Mouse (Mus musculus): ENCODE data around the gene Kcnj12. TPM values are rescaled to one million over a fixed set of nuclear protein-coding genes. Genes with fewer than 3 reads are reported as not detected.
A peak's percentile ranks its signal among the peaks of the same experiment; 100 is the strongest.

The Kcnj12 gene
- polyA plus RNA-seq, 1 experiment from 2014 or later: 0.31 TPM

DNA sequence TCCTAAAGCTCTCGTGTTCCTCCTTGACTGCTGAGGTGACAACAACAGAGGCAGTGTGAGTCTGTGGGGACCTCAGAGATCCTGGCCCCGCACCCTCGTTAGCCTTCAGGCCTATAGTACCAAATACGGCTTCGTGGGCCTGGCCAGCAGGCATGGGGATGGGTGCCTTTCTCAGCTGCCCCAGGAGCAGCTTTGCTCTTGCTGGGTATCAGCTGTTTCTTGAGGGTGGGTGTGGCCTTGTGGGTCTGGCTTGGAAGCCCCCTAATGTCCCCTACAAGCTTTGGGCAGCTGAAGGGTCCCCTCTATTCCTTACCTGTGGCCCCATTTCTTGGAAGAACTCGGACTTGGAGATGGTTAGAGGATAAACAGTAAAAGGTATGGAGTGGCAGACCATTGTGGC lies 4.0 kb downstream of the Kcnj12 start:
- 87% methylated on average over 6 of the region's 6 CpGs for WGBS
- H3K9ac ChIP-seq (replicated peaks): no peak overlapping the region

DNA sequence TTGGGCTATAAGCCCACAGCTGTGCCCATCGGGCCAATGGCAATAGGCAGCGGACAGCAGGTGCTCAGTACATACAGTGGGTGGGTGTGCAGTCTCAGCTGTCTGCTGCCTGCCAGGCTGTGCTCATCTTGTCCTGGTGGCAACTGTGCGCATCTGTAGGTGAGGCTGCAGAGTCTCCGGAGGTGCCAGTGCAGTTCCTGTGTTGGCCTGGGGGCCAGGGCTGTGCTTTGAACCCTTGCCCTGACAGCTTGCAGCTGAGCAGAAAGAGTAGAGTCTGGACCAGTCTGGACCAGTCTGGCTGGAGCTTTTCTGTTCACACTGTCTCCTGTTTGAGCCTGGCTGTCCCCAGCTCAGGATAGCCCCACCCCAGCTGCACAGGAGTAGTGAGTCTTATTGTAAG lies 4.8 kb downstream of the Kcnj12 start:
- 92% methylated on average over 4 of the region's 4 CpGs for WGBS
- Histone ChIP-seq H3K4me1 (replicated peaks) (peaks cover 28% of the 10 kb centered on the region), H3K9ac (replicated peaks) (no peak overlapping the region), H3K4me3 (replicated peaks) (no peak overlapping the region), H3K27ac (no peak overlapping the region), H3K36me3 (no peaks in the 10 kb centered on the region), H3K9me3 (no peaks in the 10 kb centered on the region), H3K4me2 (no peak overlapping the region), H3K27me3 (peaks cover 46% of the 10 kb centered on the region)
- ATAC-seq (ENCODE audit: insufficient number of reproducible peaks, insufficient read depth, low FRiP score, low TSS enrichment, low read depth): 0 out of 2 replicates have a peak, but pooled peaks have one; percentile 38

More for the DNA sequence above, 4.0 kb downstream of the Kcnj12 start:
- no peak for ATAC-seq (ENCODE audit: insufficient number of reproducible peaks, insufficient read depth, low FRiP score, low TSS enrichment, low read depth)
- Histone ChIP-seq H3K4me3 (replicated peaks) (no peak overlapping the region), H3K4me1 (replicated peaks) (peaks cover 32% of the 10 kb centered on the region), H3K4me2 (no peak overlapping the region), H3K27me3 (peaks cover 54% of the 10 kb centered on the region), H3K27ac (no peak overlapping the region), H3K36me3 (no peaks in the 10 kb centered on the region), H3K9me3 (no peaks in the 10 kb centered on the region)

DNA sequence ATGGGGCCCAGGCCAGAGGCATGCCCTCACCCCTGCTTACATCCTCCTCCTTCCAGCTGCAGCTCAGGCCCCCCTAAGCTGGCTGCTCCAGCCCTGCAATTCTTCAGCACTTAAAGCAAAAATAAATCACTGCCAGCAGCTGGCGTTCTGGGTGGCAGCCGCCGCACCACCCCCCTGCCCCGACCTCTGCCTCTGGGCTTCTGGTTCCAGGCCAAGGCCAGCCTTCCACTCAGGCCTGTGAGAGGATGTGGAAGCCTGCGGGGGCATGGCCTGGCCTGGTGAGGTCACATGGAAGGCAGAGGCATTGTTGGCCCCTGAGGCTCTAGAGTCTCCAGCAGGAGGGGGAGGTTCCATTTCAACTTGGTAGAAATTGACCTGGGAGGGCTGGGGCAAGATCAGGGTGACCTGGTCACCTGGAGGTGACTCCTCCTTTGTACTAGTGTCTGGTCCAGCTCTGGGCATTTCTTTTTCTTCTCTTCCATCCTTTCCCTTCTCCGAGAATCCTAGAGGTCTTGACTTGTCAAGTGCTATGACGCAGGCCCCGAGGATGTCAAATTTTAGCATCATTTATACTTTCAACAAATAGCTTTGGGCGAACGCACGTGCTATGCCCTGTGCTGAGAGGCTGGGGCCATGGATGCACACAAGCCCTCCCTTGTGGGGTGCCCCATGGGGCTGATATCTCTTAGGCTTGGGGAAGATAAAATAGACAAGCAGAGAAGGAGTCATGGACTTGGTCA lies 6.0 kb downstream of the Kcnj12 start:
- Histone ChIP-seq H3K4me2 (no peak overlapping the region), H3K27ac (no peak overlapping the region), H3K4me1 (replicated peaks) (peaks cover 16% of the 10 kb centered on the region), H3K9ac (replicated peaks) (no peak overlapping the region), H3K4me3 (replicated peaks) (no peak overlapping the region), H3K9me3 (no peaks in the 10 kb centered on the region), H3K27me3 (peaks cover 34% of the 10 kb centered on the region), H3K36me3 (no peaks in the 10 kb centered on the region)
- WGBS: 50% methylated on average over 11 of the region's 11 CpGs
- ATAC-seq (ENCODE audit: insufficient number of reproducible peaks, insufficient read depth, low FRiP score, low TSS enrichment, low read depth): no peak

DNA sequence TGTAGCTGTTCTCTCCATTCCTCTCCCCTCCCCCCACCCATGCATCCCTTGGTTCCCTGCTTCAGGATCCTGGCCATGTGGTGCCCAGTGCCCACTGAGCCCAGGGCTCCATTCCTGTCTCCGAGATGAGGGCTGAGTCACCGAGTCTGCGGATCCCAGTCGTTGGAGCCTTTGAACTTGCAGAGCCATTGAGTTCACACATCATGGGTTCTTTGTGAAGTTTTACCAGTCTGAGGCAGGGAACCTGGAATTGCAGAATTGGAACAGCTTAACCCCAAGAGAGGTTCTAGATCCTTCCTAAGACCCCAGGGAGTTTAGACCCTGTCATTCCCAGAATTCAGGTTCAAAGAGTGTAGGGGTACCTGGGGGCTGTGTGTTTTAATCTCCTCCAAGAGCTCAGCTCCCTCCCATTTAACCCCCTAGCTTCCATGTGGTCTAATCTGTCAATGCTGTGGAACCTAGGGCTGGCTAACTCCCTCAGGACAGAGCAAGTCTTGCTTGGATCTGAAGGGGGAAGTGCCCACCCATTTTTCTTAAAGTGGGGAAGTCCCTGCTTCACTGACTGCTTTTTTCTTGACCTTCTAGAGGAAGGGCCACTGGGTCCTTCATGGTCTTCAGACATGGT lies 6.9 kb downstream of the Kcnj12 start:
- Histone ChIP-seq H3K27me3 (peaks cover 26% of the 10 kb centered on the region), H3K4me1 (replicated peaks) (peaks cover 16% of the 10 kb centered on the region), H3K36me3 (no peaks in the 10 kb centered on the region), H3K9ac (replicated peaks) (no peak overlapping the region), H3K27ac (no peak overlapping the region), H3K4me3 (replicated peaks) (no peak overlapping the region), H3K4me2 (no peak overlapping the region), H3K9me3 (no peaks in the 10 kb centered on the region)
- WGBS: 37% methylated on average over 4 of the region's 4 CpGs
- no peak for ATAC-seq (ENCODE audit: insufficient number of reproducible peaks, insufficient read depth, low FRiP score, low TSS enrichment, low read depth)

DNA sequence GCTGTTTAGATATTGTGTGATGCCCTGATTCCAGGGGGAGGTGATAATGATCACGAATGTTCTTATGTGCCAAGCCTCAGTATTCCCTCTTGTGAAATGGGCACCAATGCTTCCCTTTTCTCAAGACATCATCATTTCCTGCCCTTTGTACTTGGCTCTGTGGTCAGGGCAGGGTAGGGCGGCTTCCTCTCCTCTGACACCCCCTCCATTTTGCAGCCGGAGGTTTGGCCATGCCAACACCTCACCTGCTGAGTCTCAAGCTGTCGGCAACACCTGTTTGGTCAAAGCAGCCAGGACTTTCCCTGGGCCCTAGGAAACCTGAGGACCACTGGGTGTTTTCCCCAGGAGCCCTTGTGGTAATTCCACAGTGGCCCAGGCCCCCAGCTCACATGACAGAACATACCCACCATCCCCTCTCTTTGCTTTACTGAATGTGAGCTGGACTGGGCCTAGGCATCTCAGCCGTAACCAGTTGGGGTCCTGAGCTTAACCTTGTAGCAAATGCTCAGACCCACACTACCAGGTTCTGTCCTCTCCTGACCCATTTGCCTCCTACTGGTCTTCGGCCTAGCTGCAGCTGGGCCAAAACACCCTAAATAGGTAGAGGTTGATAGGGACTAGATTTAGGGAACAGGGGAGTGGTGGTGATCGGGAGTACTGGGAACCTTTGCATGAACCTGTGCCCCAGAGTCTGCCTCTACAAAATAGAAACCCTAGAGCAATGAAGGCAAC lies 7.7 kb downstream of the Kcnj12 start:
- Histone ChIP-seq H3K36me3 (no peaks in the 10 kb centered on the region), H3K4me1 (replicated peaks) (peaks cover 16% of the 10 kb centered on the region), H3K9me3 (no peaks in the 10 kb centered on the region), H3K4me3 (replicated peaks) (no peak overlapping the region), H3K4me2 (no peak overlapping the region), H3K9ac (replicated peaks) (no peak overlapping the region), H3K27me3 (peaks cover 18% of the 10 kb centered on the region), H3K27ac (no peak overlapping the region)
- ATAC-seq (ENCODE audit: insufficient number of reproducible peaks, insufficient read depth, low FRiP score, low TSS enrichment, low read depth): no peak
- 87% methylated on average over 7 of the region's 7 CpGs for WGBS

DNA sequence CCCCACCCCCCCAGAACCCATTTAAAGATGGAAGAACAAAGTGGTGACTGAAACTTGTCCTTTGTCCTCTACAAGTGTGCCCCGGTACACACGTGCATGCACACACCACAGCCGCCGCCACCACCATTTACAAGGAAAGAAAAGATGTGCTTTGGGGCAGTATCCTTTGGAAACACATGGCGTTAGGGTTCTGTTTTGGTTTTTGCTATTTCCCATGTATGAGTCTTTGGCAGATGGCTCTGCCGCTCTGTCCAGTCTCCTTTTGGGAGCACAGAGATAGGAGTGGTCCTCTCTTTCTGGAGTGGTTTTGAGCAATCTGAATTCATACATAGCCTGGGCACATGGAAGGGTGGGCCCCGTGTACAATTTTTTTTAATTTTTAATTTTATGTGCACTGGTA lies 8.8 kb downstream of the Kcnj12 start:
- Histone ChIP-seq H3K9ac (replicated peaks) (no peak overlapping the region), H3K36me3 (no peaks in the 10 kb centered on the region), H3K27me3 (peaks cover 7% of the 10 kb centered on the region), H3K27ac (no peak overlapping the region), H3K9me3 (no peaks in the 10 kb centered on the region), H3K4me2 (no peak overlapping the region), H3K4me3 (replicated peaks) (no peak overlapping the region), H3K4me1 (replicated peaks) (peaks cover 16% of the 10 kb centered on the region)
- no peak for ATAC-seq (ENCODE audit: insufficient number of reproducible peaks, insufficient read depth, low FRiP score, low TSS enrichment, low read depth)
- 91% methylated on average over 7 of the region's 7 CpGs for WGBS

DNA sequence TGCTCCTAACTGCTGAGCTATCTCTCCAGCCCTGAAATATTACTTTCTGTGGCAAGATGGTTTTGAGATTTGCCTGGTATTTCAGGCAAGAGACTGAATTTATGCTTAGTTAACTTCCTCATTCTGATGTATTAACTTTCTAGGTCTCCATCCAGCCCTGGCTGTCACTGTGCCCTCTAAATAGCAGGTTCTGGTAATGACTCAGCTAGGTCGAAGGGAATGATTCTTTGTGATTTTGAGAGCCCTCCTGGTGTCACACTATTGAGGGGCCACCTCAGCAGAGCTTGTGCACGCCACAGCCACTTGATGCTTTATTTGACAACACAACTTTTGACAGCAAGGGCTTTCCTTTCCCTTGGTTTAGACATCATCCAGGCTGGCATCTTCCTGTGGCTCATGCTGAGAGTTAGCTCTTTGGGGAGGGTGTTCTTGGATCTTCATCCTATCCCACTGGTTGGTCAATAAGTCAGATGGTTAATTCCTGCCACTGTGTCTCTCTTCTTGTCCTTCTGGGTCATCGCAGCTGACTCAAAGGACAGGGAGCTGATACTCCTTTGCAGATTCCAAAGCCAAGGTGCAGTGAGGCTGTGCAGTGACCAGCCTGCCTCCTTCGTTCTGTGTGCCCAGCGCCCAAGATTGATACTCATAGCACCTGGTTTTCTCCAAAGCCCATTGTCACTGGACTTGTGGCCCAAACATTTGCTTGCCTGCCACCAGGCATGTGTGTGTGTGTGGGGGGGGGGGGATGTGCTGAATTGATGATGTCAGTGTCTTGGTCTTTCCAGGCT lies 9.5 kb downstream of the Kcnj12 start:
- H3K27ac ChIP-seq: no peak overlapping the region
- no peak for ATAC-seq (ENCODE audit: insufficient number of reproducible peaks, insufficient read depth, low FRiP score, low TSS enrichment, low read depth)
- WGBS: 76% methylated on average over 5 of the region's 5 CpGs

DNA sequence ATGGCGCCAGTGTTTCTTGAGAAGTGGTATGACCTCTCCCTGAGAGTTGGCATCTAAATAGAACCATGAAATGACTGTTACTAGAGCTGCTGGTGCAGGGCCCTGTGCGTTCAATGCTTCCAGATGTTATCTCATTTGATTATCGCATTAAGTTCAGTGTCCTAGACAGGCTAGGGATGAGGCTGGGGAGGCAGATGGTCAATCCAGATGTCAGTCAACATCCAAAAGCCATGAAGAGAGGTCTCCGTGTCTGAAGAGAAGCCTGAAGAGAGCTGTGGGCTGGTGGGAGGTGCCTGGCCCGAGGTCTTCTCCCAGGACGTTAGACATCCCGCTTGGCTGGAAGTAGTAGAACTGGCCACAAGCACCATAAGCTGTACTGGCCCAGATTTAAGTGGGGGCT lies 10.1 kb downstream of the Kcnj12 start:
- Histone ChIP-seq H3K4me1 (replicated peaks) (peaks cover 12% of the 10 kb centered on the region), H3K9me3 (no peaks in the 10 kb centered on the region), H3K36me3 (no peaks in the 10 kb centered on the region), H3K4me3 (replicated peaks) (no peak overlapping the region), H3K9ac (replicated peaks) (no peak overlapping the region), H3K27me3 (0 out of 2 replicates have a peak, but pooled peaks cover 2% of the 10 kb centered on the region), H3K27ac (no peak overlapping the region), H3K4me2 (no peak overlapping the region)
- no peak for ATAC-seq (ENCODE audit: insufficient number of reproducible peaks, insufficient read depth, low FRiP score, low TSS enrichment, low read depth)
- WGBS: 86% methylated on average over 7 of the region's 7 CpGs

More for the DNA sequence above, 9.5 kb downstream of the Kcnj12 start:
- H3K36me3 ChIP-seq: no peaks in the 10 kb centered on the region
- H3K27me3 ChIP-seq: no peaks in the 10 kb centered on the region
- no peak overlapping the region for H3K9ac ChIP-seq (replicated peaks)
- no peak overlapping the region for H3K4me2 ChIP-seq
- H3K9me3 ChIP-seq: no peaks in the 10 kb centered on the region
- peaks cover 16% of the 10 kb centered on the region for H3K4me1 ChIP-seq (replicated peaks)
- no peak overlapping the region for H3K4me3 ChIP-seq (replicated peaks)

DNA sequence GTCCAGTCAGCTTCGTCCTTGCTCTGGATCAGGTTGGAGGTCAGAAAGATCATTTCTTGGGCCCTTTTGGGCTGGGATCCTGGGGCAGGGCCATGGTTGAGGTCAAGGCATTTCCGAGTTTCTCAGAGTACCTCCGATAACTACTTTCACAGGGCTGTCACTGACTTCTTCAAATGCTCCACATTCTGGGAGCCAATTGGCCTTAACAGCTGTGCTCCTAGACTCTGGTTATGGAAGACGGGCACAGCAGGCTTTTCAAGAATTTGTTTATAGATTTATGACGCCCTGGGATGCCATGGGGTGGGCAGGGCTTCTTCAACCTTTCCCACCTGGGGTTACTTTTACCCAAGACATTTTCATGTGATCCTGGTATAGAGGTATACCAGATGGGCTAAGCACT lies 10.8 kb downstream of the Kcnj12 start:
- H3K4me2 ChIP-seq: no peak overlapping the region
- no peak overlapping the region for H3K9ac ChIP-seq (replicated peaks)
- no peaks in the 10 kb centered on the region for H3K36me3 ChIP-seq
- H3K4me3 ChIP-seq (replicated peaks): no peak overlapping the region
- H3K27ac ChIP-seq: no peak overlapping the region
- ATAC-seq (ENCODE audit: insufficient number of reproducible peaks, insufficient read depth, low FRiP score, low TSS enrichment, low read depth): no peak
- peaks cover 5% of the 10 kb centered on the region for H3K4me1 ChIP-seq (replicated peaks)
- no peaks in the 10 kb centered on the region for H3K9me3 ChIP-seq
- H3K27me3 ChIP-seq: peaks cover 4% of the 10 kb centered on the region; the same call in 1 of the 2 replicates
- 74% methylated on average over 5 of the region's 5 CpGs for WGBS

DNA sequence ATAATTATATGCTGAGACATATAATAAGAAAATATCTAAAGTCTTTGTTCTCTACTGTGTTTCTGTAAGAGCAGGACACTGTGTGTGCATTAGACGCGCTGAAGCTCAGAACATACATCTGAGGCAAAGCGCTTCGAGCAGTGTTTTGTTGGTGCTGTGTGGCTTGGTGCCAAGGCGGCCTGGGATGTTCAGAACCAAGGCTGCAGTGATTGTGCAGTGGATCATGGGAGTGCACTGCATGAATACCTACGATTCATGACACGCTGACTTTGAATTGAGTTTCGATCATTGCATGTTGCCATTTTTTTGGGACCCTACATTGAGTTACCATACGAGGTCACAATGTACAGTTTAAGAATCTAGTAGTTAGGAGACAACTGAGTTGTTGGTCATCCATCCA lies 14.3 kb downstream of the Kcnj12 start:
- no peaks in the 10 kb centered on the region for H3K36me3 ChIP-seq
- peaks cover 4% of the 10 kb centered on the region; the same call in 1 of the 2 replicates for H3K27me3 ChIP-seq
- 92% methylated on average over 9 of the region's 9 CpGs for WGBS
- H3K4me1 ChIP-seq (replicated peaks): no peaks in the 10 kb centered on the region
- H3K27ac ChIP-seq: no peak overlapping the region
- no peaks in the 10 kb centered on the region for H3K9me3 ChIP-seq
- H3K4me3 ChIP-seq (replicated peaks): no peak overlapping the region
- no peak overlapping the region for H3K4me2 ChIP-seq
- ATAC-seq (ENCODE audit: insufficient number of reproducible peaks, insufficient read depth, low FRiP score, low TSS enrichment, low read depth): no peak
- H3K9ac ChIP-seq (replicated peaks): no peak overlapping the region
